Mouse (Mus musculus): Measurements from ENCODE around the gene Anks1. TPM values are rescaled to one million over a fixed set of nuclear protein-coding genes. Genes with fewer than 3 reads are reported as not detected.

Anks1 gene
- polyA plus RNA-seq, 1 experiment from 2014 or later, result 6.7 TPM

DNA sequence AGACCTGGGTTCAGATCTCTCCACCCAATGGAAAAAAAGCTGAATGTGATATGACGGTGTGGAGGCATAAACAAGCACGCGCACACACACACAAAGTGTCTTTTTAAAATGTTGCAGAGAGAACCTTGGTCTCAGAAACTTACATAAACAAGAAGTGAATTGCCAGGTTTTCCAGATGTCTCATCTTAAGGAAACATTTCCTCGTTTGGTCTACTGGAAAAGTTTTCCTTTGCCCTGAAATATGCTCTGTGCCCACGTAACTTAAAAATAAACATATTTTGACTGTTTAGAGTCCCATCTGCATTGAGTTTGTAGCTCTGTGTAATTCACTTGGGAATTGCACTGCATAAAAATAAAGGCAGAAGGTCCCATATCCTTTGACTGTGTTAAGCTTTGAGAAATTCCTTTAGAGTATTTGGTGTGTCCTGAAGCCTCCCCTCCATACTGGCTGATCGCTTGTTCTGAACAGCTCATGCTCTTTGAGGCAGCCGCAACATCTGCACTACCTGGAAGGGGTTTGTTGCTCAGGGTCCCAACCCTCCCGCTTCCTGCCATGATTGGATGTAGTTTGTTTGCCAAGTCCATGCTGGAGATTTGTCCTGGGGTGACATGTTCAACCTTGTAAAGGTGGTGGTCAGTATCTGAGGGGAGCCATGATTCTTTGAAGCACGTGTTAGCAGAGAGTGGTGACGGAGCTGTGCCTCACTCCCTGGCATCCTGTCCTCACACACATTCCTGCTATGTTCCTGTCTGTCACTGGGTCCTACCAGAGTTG, 25.2 kb downstream of the Anks1 start:
- Histone ChIP-seq H3K36me3 (no peaks in the 10 kb centered on the region), H3K27me3 (replicated peaks) (no peaks in the 10 kb centered on the region), H3K9me3 (replicated peaks) (no peaks in the 10 kb centered on the region), H3K4me2 (no peak overlapping the region), H3K4me1 (peaks cover 35% of the 10 kb centered on the region), H3K4me3 (no peak overlapping the region), H3K27ac (no peak overlapping the region), H3K9ac (no peak overlapping the region)
- 76% methylated on average over 10 of the region's 10 CpGs for WGBS (ENCODE audit: insufficient replicate concordance)
- ATAC-seq, result no peak

DNA sequence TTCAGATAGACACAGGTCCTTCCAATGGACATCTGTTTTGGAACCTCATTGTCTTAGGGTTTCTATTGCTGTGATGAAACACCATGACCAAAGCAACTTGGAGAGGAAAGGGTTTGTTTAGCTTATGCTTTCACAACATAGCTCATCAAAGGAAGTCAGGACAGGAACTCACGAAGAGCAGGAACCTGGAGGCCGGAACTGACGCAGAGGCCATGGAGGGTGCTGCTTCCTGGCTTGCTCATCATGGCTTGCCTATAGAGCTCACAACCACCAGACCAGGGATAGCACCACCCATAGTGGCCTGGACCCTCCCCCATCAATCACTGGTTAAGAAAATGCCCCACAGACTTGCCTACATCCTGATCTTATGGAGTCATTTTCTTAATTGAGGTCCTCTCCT, 26.0 kb downstream of the Anks1 start:
- Histone ChIP-seq H3K9me3 (replicated peaks) (no peaks in the 10 kb centered on the region), H3K27ac (no peak overlapping the region), H3K4me2 (no peak overlapping the region), H3K4me3 (no peak overlapping the region), H3K27me3 (replicated peaks) (no peaks in the 10 kb centered on the region), H3K4me1 (peaks cover 38% of the 10 kb centered on the region), H3K36me3 (no peaks in the 10 kb centered on the region), H3K9ac (no peak overlapping the region)
- no peak for ATAC-seq
- 67% methylated on average over 3 of the region's 3 CpGs for WGBS (ENCODE audit: insufficient replicate concordance)

- peaks cover 47% of the 10 kb centered on the region for H3K4me1 ChIP-seq
- 79% methylated on average over 4 of the region's 4 CpGs for WGBS (ENCODE audit: insufficient replicate concordance)
- H3K9ac ChIP-seq, result no peak overlapping the region
- ATAC-seq, result no peak
- no peaks in the 10 kb centered on the region for H3K36me3 ChIP-seq
- H3K9me3 ChIP-seq (replicated peaks), result no peaks in the 10 kb centered on the region
- H3K27me3 ChIP-seq (replicated peaks), result no peaks in the 10 kb centered on the region
- H3K4me2 ChIP-seq, result no peak overlapping the region
- H3K27ac ChIP-seq, result no peak overlapping the region
- H3K4me3 ChIP-seq, result no peak overlapping the region
Measured at GRCm38 (mm10) chr17:27937054-27937615, 28.0 kb downstream of the Anks1 start.

GRCm38 (mm10) chr17:27938121-27938754, 29.1 kb downstream of the Anks1 start:
- 66% methylated on average over 12 of the region's 12 CpGs for WGBS (ENCODE audit: insufficient replicate concordance)
- Histone ChIP-seq H3K4me2 (no peak overlapping the region), H3K9me3 (replicated peaks) (no peaks in the 10 kb centered on the region), H3K27ac (0 out of 2 replicates have a peak overlapping the region, but pooled peaks have one; percentile 0), H3K4me3 (no peak overlapping the region), H3K27me3 (replicated peaks) (no peaks in the 10 kb centered on the region), H3K36me3 (no peaks in the 10 kb centered on the region), H3K4me1 (peaks cover 47% of the 10 kb centered on the region), H3K9ac (no peak overlapping the region)
- ATAC-seq, result no peak

DNA sequence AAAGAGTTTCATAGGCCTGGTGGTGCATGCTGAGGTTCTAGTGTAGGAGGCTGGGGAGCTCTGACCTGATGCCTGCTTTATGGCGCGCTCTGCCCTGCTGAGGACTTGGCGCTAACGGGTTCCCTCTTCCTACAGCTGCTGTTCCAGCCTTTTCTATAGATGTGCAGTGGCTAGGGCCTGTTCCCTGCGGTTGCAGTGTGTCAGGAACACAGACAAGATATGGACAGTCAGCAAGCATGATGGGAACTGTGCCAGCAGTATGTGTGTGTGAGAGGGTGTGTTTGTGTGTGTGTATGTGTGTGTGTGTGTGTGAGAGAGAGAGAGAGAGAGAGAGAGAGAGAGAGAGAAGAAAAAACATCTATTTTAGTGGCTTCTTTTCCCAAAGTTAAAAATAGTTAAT, 29.9 kb downstream of the Anks1 start:
- Histone ChIP-seq H3K36me3 (no peaks in the 10 kb centered on the region), H3K4me1 (peaks cover 47% of the 10 kb centered on the region), H3K9me3 (replicated peaks) (no peaks in the 10 kb centered on the region), H3K9ac (no peak overlapping the region), H3K27me3 (replicated peaks) (no peaks in the 10 kb centered on the region), H3K27ac (no peak overlapping the region), H3K4me3 (no peak overlapping the region), H3K4me2 (no peak overlapping the region)
- ATAC-seq, result no peak; the same call in 1 of the 2 replicates
- WGBS (ENCODE audit: insufficient replicate concordance), result 82% methylated on average over 5 of the region's 5 CpGs

DNA sequence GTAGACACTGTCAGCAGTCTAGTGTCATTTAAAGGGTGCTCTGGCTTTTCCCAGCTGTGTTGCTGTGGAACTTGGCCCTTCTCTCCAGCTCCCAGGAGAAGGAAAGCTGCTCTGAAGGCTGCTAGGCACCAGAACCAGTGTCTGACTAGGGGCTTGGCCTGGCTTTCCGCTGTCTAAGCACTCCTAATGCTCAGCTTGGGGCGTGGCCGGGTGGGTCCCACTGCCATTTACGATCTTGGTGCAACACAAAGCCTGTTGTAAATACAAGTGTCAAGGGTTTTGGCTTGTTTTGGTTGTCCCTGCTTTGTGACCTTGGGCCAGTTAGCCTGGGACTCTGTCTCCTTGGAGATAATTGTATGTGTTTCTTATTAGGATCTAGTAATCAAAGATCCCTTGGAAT, 31.2 kb downstream of the Anks1 start:
- Histone ChIP-seq H3K36me3 (no peaks in the 10 kb centered on the region), H3K9me3 (replicated peaks) (no peaks in the 10 kb centered on the region), H3K9ac (no peak overlapping the region), H3K4me1 (peaks cover 40% of the 10 kb centered on the region), H3K27ac (no peak overlapping the region), H3K27me3 (replicated peaks) (no peaks in the 10 kb centered on the region), H3K4me3 (no peak overlapping the region), H3K4me2 (no peak overlapping the region)
- WGBS (ENCODE audit: insufficient replicate concordance), result 65% methylated on average over 4 of the region's 4 CpGs
- no peak for ATAC-seq

DNA sequence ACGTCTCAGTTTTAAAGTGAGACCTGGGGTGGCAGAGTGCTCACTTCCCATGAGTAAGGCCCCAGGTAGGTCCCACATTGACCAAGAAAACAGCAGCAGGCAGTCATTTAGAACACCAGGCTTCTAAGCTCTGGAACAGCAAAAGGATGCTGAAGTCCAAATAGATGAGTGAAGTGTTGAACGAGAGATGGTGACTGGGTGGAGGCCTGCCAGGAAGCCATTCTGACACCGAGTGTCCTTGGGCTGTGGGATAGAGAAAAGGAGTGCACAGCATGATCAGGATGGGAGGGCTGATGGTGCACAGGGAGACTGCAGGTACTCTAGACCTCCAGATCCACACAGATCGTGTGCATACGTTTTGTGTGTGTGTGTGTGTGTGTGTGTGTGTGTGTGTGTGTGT, 32.1 kb downstream of the Anks1 start:
- no peak overlapping the region for H3K9ac ChIP-seq
- 62% methylated on average over 5 of the region's 5 CpGs for WGBS (ENCODE audit: insufficient replicate concordance)
- H3K27ac ChIP-seq, result no peak overlapping the region
- H3K4me3 ChIP-seq, result no peak overlapping the region
- no peaks in the 10 kb centered on the region for H3K27me3 ChIP-seq (replicated peaks)
- no peak for ATAC-seq
- no peak overlapping the region for H3K4me2 ChIP-seq
- no peaks in the 10 kb centered on the region for H3K9me3 ChIP-seq (replicated peaks)
- H3K36me3 ChIP-seq, result no peaks in the 10 kb centered on the region
- H3K4me1 ChIP-seq, result peaks cover 35% of the 10 kb centered on the region

GRCm38 (mm10) chr17:27941698-27942097, 32.6 kb downstream of the Anks1 start:
- Histone ChIP-seq H3K4me3 (no peak overlapping the region), H3K4me1 (peaks cover 35% of the 10 kb centered on the region), H3K27ac (no peak overlapping the region), H3K9me3 (replicated peaks) (no peaks in the 10 kb centered on the region), H3K27me3 (replicated peaks) (no peaks in the 10 kb centered on the region), H3K36me3 (no peaks in the 10 kb centered on the region), H3K4me2 (no peak overlapping the region), H3K9ac (no peak overlapping the region)
- 67% methylated on average over 2 of the region's 2 CpGs for whole genome bisulfite sequencing (ENCODE audit: insufficient replicate concordance)
- ATAC-seq, result no peak

DNA sequence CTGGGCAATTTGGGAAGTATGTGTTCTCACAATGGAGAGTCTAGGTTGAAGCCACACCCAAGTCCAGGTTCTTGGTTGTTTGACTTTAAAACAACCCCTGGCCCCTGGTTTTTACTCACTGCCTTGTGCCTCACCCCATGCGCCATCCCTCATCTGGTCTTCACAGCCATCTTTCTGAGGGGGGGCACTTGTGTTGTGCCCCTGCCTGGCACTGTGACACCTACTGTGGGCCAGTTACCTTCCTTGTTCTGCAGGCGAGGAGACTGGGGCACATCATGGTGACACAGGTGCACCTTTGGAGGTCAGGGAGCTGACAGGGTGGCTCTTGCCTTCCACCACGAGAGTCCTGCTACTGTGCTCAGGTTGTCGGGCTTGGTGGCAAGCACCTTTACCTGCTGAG, 33.0 kb downstream of the Anks1 start:
- H3K36me3 ChIP-seq, result no peaks in the 10 kb centered on the region
- H3K4me3 ChIP-seq, result no peak overlapping the region
- 84% methylated on average over 4 of the region's 4 CpGs for WGBS (ENCODE audit: insufficient replicate concordance)
- H3K9me3 ChIP-seq (replicated peaks), result no peaks in the 10 kb centered on the region
- no peak overlapping the region for H3K4me2 ChIP-seq
- H3K27ac ChIP-seq, result no peak overlapping the region
- no peak for ATAC-seq
- H3K27me3 ChIP-seq (replicated peaks), result no peaks in the 10 kb centered on the region
- peaks cover 31% of the 10 kb centered on the region for H3K4me1 ChIP-seq
- no peak overlapping the region for H3K9ac ChIP-seq

DNA sequence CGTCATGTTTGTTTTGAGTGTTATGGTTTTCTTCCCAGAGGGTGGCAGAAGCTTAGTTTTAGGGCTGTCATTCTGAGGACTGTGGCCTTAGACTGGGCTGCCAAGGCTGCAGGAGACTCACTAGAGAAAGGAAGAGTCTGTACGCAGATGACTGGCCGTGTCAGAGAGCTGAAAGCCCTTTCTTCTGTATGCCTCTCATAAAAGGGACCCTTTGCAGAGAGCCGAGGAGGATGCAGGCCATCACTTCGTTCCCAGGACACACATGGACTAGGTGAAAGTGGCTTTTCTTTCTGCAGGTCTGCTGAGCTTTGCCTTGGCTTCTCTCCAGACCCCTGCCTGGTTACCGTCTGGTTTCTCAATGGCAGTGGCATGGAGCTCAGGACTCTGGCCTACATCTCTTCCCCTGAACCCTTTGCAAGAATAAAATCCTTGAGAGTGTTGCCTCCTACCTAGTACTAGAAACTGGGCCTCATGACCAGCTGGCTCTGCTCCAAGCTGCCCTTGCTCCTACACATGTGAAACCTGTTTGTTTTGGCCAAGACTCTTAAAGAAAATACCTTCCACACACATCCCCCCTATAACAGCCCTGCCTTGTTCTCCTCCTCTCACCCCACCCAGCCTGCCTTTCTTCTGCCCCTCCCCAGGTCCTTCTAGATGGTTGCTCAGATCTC, 36.6 kb downstream of the Anks1 start:
- Histone ChIP-seq H3K4me3 (no peak overlapping the region), H3K36me3 (no peaks in the 10 kb centered on the region), H3K4me2 (no peak overlapping the region), H3K9me3 (replicated peaks) (no peaks in the 10 kb centered on the region), H3K9ac (no peak overlapping the region), H3K27me3 (replicated peaks) (no peaks in the 10 kb centered on the region), H3K4me1 (0 out of 2 replicates have a peak, but pooled peaks cover 3% of the 10 kb centered on the region), H3K27ac (peak overlapping the region; percentile 45; the same call in 1 of the 2 replicates)
- ATAC-seq, result no peak
- 76% methylated on average over 6 of the region's 6 CpGs for WGBS (ENCODE audit: insufficient replicate concordance)

GRCm38 (mm10) chr17:27946371-27946770, 37.3 kb downstream of the Anks1 start:
- ATAC-seq, result no peak
- no peaks in the 10 kb centered on the region for H3K36me3 ChIP-seq
- WGBS (ENCODE audit: insufficient replicate concordance), result 81% methylated on average over 8 of the region's 8 CpGs
- H3K9ac ChIP-seq, result no peak overlapping the region
- H3K27ac ChIP-seq, result no peak overlapping the region
- H3K27me3 ChIP-seq (replicated peaks), result no peaks in the 10 kb centered on the region
- no peaks in the 10 kb centered on the region for H3K4me1 ChIP-seq
- H3K4me2 ChIP-seq, result no peak overlapping the region
- no peak overlapping the region for H3K4me3 ChIP-seq
- no peaks in the 10 kb centered on the region for H3K9me3 ChIP-seq (replicated peaks)

- Histone ChIP-seq H3K36me3 (no peaks in the 10 kb centered on the region), H3K4me3 (no peak overlapping the region), H3K27ac (no peak overlapping the region), H3K9me3 (replicated peaks) (no peaks in the 10 kb centered on the region), H3K4me2 (no peak overlapping the region), H3K4me1 (no peaks in the 10 kb centered on the region), H3K9ac (no peak overlapping the region), H3K27me3 (replicated peaks) (no peaks in the 10 kb centered on the region)
- WGBS (ENCODE audit: insufficient replicate concordance), result 77% methylated on average over 2 of the region's 2 CpGs
- no peak for ATAC-seq
Measured at GRCm38 (mm10) chr17:27947155-27947554, 38.0 kb downstream of the Anks1 start.
